Mouse (Mus musculus): ENCODE measurements around the gene Kif1b.

Kif1b gene

GRCm38 (mm10) chr4:149307596-149308490 lies at the start of gene Kif1b:
Kif1b (minus strand) TSS chr4:149307693.
- DNase-seq (ENCODE audit: low spot score in 2 of 2), result peak; percentile 99

DNA sequence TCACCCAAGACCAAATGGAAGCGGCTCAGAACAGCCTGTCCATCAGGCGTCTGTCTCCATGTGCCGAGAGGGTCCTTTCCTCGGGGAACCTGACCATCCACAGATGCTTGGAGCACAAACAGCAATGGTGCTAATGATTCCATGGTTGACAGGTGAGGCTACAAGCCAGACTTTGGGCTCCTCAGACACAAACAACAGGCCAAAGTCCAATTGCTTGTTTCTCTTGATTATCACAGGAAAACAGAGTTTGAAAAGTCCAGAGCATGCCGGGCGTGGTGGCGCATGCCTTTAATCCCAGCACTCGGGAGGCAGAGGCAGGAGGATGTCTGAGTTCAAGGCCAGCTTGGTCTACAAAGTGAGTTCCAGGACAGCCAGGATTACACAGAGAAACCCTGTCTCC lies 47.2 kb upstream of the Kif1b start:
- DNase-seq (ENCODE audit: low spot score in 2 of 2), result no peak

DNA sequence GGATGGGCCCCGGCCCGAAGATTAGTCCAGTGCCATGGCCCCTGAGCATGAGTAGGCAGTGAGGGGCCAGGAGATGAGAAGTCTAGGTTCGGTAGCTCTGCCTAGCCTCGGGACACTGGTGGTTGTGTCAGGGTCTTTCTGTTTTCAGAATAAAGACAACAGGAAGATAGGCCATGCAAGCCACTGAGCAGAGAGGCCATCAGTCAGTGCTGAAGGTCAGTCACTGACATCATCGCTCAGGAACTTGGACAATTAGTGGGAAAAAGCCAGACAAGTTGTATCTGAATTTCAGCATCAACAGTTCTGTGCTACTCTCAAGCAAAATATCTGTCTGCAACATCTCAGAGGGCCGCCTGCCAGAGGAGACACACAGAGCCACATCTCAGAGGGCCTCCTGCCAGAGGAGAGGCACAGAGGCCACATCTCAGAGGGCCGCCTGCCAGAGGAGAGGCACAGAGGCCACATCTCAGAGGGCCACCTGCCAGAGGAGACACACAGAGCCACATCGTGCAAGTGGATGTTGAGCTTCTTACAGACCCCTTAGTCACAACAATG lies 44.2 kb upstream of the Kif1b start:
- no peak for DNase-seq (ENCODE audit: low spot score in 2 of 2)

GRCm38 (mm10) chr4:149348963-149349362 lies 41.5 kb upstream of the Kif1b start:
- no peak for DNase-seq (ENCODE audit: low spot score in 2 of 2)

GRCm38 (mm10) chr4:149345873-149346272 lies 38.4 kb upstream of the Kif1b start:
- no peak for DNase-seq (ENCODE audit: low spot score in 2 of 2)

GRCm38 (mm10) chr4:149344311-149344710 lies 36.8 kb upstream of the Kif1b start:
- no peak for DNase-seq (ENCODE audit: low spot score in 2 of 2)

GRCm38 (mm10) chr4:149340680-149341079 lies 33.2 kb upstream of the Kif1b start:
- DNase-seq (ENCODE audit: low spot score in 2 of 2), result no peak

GRCm38 (mm10) chr4:149339426-149340214 lies 32.1 kb upstream of the Kif1b start:
- no peak for DNase-seq (ENCODE audit: low spot score in 2 of 2)

DNA sequence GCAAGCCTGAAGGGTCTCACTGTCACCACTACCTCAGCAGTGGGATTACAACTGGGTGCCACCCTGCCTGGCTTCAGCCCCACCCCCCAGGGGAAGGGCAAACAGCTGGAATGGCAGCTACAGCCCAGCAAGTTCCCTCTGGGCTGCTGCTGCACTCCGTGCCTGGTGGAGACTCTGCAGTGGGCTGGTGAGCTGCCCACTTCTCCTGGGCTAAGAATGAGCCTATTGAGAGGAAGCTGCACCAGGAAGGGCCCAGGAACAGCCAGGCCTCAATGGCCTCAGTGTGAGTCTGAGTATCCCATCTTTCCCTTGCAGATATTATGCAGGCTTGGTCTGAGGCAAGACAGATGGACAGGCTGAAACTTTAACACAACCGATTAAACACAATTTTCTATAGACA lies 30.6 kb upstream of the Kif1b start:
- no peak for DNase-seq (ENCODE audit: low spot score in 2 of 2)

DNA sequence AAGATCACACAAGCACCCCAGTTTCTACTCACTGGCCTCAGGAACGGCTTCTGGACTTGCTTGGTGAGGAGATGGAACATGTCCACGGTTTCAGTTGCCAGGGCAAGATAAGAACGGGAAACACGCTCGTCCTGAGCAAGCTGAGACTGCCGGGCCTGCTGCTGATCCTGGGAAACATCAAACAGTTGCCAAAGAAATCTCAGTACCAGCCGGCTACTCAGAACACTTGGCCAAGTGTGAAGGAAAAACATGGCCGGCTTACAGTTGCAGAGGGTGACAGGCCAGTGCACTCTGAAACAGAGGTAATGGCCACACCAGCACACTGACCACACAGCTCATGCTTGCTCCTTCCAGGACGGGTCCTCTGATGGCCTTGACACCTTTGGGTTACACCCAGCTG lies 29.9 kb upstream of the Kif1b start:
- DNase-seq (ENCODE audit: low spot score in 2 of 2), result no peak

- no peak for DNase-seq (ENCODE audit: low spot score in 2 of 2)
These were observed 28.8 kb upstream of the Kif1b start for GRCm38 (mm10) chr4:149336302-149336701.

DNA sequence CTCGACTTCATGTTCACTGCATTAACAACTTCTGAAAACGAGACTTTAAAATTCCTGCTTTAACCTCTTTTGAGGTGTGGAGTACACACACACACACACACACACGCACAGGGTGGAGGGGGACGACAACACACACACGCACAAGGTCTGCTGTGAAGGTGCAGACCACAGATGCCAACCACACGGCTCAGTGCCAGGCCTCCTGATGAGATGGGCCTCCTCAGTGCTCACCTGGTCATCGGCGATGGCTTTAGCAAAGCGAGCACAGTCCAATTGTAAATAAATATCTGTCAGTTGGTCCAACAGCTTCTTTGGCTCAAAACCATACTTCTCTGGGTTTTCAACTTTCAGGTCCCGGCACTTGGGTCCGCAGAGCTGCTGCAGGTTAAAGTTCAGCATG lies 27.4 kb upstream of the Kif1b start:
- DNase-seq (ENCODE audit: low spot score in 2 of 2), result no peak

DNA sequence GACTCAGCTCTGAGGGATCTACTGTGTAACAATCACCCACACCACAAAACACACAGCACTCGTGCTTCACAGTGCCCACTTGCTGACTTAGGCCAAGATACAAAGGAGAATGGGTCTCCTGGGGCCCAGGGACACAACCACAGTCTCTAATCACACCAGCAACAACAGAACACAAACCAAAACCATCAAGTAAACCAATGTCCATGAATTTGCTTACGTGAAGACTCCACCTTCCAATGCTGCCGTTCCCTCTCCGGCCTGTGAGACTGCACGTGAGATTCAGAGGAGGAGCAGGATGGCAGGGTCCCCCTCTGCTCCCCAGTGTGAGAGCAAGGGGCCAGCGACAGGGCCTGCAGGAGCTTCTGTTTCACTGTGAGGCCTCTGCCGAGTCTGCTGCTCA lies 25.2 kb upstream of the Kif1b start:
- no peak for DNase-seq (ENCODE audit: low spot score in 2 of 2)

GRCm38 (mm10) chr4:149330495-149330894 lies 23.0 kb upstream of the Kif1b start:
- DNase-seq (ENCODE audit: low spot score in 2 of 2), result no peak

- DNase-seq (ENCODE audit: low spot score in 2 of 2), result no peak
These were observed 21.2 kb upstream of the Kif1b start for GRCm38 (mm10) chr4:149328735-149329134.

GRCm38 (mm10) chr4:149327281-149327680 lies 19.8 kb upstream of the Kif1b start:
- no peak for DNase-seq (ENCODE audit: low spot score in 2 of 2)

DNA sequence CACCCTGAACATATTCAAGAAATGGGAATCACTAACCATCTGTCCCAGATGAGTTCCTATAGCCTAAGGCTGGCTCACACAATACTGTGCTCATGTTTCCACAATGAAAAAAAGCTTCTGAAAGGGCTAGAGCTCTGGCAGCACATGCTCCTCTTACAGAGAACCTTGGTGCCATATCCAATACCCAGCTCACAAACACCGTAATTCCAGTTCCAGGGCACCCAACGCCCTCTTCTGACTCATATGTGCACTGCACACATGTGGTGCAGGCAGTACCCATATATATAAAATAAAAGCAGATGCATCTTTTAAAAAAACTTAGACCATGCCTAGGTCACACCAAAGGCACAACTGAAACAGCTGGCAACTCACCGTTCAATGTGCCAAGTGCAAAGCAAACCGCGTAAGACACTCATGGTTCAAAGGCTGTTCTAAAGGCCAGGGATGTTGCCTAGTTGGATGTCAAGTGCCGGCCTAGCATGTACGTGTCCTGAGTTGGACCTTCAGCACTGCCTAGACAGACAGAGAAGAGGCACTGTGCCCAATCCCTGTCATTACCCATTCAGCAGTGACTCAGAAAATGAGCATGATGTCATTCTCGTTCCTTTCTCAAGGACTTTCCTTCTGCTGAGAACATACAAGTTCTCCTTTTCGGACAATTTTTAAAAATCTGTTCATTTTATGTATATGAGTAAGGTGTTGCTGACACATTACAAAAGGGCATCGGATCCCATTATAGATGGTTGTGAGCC lies 18.1 kb upstream of the Kif1b start:
- no peak for DNase-seq (ENCODE audit: low spot score in 2 of 2)

- no peak for DNase-seq (ENCODE audit: low spot score in 2 of 2)
These were observed 16.2 kb upstream of the Kif1b start for GRCm38 (mm10) chr4:149323730-149324129.

DNA sequence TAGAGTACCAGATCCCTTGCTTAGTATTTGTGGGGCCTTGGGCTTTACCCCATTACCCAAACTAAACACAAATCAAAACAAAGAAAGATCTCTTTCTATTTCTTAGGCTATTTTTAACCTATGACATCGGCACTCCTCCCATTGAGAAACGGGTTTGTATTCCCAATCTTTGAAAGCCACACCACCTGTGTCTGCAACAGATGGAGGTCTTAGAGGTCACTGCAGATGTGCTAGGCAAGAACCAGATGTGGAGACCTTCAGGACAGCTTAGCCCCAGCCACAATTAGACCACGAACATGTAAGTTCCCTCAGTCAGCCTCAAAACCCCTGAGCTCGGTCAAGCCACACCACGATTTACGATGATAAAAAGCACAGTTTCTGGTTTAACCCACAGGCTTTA lies 15.2 kb upstream of the Kif1b start:
- no peak for DNase-seq (ENCODE audit: low spot score in 2 of 2)

- DNase-seq (ENCODE audit: low spot score in 2 of 2), result no peak
These were observed 14.8 kb upstream of the Kif1b start for GRCm38 (mm10) chr4:149322286-149322685.

DNA sequence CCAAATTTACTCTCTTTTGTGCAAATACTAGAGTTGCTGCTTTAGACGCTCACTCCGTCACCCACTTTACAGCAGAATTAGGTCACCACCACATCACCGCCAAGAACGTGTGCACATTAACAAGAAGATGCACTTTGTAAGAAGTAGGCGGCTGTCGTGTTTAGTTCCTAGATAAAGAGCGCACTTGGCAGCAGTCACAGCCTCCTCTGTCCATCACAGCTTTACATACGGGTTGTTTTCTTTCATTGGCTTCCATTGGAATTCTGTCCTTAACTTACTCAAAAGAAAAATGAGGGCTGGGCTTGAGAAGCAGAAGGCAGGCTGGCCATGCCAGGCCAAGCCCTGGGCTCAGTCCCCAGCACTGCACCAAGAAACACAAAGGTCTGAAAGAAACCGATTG lies 11.6 kb upstream of the Kif1b start:
- DNase-seq (ENCODE audit: low spot score in 2 of 2), result no peak

- DNase-seq (ENCODE audit: low spot score in 2 of 2), result no peak
These were observed 9.9 kb upstream of the Kif1b start for GRCm38 (mm10) chr4:149317387-149317786.
